Mouse (Mus musculus) kidney, postnatal 14 days (tissue): Measurements from ENCODE around the gene Ckmt2.

Experiments used
- DNase-seq: peaks from one replicate; pipeline ENCODE4 v3.0.0; 2022; ENCODE audit warnings: mixed read lengths

Ckmt2 gene

DNA sequence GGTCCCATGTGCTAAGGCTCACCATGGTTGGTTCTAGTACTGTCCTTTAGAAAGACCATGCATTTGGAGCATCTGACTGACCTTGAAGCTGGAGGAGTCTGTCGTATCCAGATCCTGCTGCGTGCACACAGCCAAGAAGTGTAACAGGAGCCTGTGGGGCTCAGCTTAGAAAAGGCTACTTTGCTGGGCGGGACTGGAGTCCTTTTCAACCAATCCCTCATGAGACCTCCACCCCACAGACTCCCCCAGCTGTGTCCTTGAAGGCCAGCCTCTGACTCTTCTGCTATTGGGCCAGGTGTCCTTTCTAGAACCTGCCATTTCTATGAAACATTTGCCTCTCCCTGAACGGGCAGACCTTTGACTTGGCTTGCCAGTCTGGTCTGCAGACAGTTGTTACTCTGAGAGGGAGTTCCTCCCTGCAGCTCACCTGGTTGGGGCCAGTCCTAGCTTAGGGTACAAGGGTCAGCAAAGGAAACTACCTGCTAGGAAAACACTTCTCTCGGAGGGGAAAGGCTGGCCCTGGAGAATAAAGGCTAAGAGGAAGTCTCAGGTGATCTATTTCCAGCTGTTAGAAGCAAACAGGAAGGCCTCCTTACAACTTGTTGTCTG, at the start of gene Ckmt2:
Ckmt2 (minus strand) TSS at position 145 of the 609 bp plus-strand sequence.
- peak; percentile 10 for DNase-seq

DNA sequence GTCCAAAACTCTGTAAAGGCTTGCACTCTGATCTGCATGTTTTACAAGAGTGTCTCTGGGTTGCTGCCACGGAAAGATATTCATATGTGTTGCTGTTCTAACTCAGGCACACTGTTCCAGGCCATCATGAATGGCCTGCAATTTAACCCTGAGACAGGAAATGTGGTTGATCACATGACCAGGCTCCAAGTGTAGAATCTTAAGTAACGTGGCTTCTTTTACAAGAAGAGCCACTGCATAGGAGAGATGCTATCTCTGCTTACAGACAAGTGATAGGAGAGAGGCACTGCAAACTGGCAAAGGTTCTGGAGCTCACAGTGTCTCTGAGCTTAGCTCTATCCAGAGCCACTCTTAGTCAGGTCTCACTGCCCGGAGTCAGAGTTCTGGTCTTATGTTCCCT, 44.3 kb upstream of the Ckmt2 start:
- no peak for DNase-seq

DNA sequence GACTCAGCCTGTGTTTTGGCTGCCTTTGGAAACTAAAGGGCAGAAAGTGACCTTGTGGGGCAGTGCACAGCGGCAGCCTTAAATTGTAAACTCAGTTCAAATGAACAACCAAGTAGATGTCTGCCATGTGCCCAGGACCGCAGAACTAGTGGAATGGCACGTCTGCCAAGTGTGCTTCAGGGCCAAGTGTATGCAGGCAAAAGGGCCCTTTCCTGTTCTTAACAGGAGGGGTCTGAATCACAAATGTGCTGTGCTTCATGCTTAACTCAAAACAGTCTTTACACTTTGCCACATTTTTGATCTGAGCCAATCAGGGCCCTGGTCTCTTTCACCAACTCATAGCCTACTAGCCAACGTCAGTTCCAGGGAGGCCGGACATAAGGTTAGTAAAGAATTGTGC, 42.1 kb upstream of the Ckmt2 start:
- no peak for DNase-seq

DNA sequence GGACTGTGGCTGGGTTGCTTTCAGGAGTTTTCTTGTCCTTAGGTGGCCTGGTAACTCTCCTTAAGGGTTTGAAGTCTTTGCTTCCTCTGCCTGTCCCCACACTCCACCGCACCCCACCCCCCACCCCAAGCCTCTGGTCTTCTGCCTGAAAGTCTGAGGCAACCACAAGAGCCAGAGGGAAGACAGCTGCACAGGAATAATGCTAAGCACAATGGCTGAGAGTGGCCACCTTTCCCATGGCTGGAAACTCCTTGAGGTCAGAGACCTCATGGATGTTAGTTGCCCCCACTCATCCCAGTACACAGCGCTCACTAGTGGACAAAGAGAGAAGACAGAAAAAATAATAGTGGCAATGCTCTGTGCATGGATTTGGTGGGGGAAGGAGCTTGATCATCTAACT, 41.1 kb upstream of the Ckmt2 start:
- no peak for DNase-seq

DNA sequence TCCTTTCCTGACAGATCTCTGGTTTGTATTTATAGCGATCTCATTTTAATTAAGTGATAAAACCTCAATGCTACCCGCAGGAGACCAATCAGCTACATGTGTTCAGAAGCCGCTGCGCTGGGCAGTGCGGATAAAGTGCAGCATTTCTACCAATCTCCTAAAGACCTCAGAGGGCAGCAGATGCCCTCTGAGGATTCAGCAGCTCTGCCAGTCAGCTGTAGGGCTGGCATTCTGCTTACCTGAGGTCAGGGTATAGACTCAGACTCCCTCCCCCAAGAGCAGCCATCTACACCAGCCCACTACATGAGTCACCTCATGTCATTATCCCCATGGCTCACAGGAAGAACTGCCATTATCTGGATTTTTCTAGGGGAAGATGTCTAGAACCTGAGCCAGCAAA, 39.6 kb upstream of the Ckmt2 start:
- DNase-seq, result no peak

DNA sequence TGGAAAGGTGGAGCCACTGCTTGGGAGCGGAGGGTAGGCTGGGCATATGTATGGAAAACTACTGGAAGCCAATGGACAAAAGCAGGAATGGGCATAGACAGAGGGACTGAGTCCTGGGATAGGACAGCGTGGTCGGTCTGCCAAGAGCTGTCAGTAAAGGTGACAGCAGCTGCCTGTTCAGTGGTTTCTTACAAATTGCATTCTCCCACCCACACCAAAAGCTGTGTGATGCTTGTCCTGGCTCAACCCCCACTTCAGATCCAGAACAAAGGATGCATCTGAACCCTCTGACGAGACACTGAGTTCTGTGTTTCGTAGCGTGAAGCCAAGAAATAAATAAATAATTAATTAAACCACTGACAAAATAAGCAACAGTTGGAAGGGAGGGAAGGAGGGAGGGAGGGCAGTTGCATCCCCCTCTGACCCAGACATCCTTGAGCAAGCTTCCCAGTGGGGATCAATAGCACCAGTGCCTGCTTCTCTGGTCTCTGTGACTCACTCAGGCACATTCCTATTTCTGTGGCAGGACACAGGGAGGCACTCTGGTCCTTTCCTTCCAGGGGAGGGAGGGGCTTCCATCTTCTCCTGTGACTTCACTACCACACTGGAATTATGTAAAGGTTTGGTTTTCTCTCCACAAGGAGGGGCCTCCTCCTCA, 39.0 kb upstream of the Ckmt2 start:
- no peak for DNase-seq

DNA sequence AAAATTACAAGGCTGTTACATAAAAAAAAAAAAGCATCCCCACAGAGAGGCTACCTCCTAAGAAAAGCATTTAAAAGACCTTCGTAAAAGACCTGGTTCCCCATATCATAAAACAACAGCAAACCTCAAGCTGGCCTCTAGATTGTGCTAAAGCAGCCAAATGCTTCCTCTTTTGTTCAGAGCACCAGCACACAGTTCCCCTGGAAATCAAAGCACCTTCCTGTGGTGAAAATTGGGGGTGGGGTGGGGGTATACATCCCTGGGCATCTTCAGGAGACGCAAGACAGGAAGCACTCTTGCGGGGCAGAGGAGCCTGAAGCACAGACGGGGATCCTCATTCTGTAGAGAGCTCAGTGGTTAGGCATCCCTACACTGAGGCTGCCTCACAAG, 38.5 kb upstream of the Ckmt2 start:
- DNase-seq, result no peak

DNA sequence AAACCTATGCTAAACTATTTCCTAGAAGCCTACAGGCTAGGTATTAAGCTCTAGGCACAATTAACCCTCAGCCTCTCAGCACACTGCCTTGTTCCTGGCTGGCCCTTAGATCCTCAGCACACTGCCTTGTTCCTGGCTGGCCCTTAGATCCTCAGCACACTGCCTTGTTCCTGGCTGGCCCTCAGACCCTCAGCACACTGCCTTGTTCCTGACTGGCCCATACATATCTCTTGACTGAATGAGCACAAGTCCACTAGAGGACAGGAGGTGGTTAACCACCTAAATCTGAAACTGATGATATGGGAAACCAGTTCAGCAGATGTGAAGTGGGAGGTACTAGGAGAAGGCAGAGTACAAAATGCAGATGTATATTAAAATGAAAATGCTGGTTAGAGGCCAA, 35.0 kb upstream of the Ckmt2 start:
- DNase-seq, result no peak

DNA sequence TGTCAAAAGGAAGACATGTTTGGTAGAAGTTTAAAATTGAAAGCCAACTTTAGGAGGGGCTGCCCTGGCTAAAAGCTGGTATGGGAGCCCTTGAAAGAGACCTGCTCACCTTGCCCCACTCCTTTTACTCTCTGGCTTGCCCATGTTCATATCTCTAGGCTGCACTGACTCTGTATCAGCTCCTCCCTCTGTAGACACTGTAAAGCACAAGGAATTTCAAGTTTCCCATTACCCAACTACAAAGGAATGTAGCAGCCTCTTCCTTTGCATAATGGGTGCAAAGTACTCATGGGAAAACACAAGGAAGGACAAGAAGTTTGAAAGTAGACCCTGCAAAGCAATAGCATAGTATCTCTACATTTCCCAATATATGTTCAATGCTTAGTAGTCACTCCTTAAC, 34.5 kb upstream of the Ckmt2 start:
- DNase-seq, result peak; percentile 9

DNA sequence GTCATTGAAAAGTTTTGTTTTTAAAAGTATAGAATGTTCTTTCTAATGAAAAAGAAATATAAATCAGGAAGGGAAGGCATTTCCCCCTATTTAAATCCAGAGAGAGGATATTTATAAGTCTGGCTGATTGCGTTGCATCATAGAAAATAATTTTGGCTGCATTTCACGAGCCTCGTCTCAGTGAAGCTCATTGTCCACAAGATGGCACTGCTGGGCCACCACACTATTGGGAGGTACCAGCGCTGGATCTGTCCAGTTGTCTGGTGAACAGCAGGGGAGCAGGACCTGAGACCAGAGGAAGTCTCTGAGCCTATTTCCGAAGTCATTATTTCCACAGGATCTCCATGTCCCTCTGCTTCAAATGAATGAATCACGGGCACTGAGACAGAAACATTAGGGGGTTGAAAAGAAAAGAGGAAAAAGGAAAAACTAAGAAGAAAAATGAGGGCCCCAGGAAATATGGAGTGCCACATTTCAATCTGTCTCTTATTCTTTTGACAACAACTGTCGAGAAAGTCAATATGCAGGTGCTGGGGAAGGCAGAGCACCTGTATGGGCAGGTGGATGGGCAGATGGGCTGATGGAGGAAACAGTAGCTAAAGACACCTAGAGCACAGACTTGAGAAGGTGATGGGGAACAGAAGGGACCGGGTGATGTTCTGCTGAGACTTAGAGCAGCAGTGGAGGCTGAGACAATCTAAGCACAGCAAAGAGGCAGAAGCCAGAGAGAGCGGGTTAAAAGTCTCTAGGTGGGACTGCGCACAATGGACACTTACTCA, 31.7 kb upstream of the Ckmt2 start:
- DNase-seq, result peak; percentile 86

DNA sequence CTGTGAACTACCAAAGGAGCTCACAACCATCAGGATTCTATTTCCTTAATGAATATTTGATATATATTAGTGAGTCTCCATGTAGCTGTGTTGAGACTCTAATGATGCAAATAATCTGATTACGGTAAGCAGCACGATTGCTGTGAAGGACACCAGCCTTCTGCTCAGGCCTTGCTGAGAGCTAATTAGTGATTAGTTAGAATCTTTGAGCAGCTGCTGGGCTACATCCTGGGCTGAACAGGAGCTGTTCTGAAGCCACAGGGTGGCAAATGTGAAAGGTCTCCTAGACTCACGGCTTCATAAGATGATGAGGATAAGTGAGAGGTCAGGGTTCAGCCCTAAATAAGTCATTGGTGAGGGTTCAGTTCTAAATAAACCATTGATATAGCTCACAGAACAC, 29.7 kb upstream of the Ckmt2 start:
- no peak for DNase-seq

DNA sequence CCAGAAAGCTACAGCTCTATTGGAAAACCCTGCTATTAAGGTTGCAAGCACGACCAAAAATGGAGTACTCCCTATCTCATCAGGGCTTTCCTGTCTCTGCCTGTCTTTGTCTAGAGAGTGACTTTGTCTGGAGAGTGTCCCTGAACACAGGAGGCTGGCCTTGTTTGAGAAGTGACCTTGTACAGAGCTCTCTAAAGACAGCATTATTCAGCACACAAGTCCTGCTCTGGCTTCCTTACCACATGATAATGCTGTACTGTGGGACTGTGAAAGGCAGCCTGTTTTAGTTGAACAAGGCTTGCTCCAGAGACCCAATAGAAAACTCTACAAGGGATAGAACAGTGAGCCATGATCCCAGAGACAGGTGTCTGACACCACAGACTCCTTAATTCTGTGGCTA, 19.8 kb upstream of the Ckmt2 start:
- DNase-seq, result no peak

DNA sequence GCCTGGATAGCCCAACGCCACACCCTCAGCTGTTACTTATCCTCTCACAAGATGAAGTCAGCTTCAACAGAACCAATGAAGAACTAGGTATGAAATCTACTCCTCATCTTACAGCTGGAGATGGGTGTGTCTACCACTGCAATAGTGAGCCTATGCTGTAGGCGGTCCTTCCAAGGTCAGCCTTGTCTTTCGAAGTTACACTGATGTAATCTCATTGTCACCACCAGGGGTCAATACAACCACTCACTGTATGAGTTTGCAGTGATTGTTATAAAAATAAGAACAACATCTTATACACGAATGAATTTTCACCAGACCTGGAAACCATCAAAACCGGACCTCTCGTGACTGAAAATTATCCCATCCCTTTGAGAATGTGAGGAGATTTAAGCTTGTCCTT, 16.4 kb upstream of the Ckmt2 start:
- no peak for DNase-seq

DNA sequence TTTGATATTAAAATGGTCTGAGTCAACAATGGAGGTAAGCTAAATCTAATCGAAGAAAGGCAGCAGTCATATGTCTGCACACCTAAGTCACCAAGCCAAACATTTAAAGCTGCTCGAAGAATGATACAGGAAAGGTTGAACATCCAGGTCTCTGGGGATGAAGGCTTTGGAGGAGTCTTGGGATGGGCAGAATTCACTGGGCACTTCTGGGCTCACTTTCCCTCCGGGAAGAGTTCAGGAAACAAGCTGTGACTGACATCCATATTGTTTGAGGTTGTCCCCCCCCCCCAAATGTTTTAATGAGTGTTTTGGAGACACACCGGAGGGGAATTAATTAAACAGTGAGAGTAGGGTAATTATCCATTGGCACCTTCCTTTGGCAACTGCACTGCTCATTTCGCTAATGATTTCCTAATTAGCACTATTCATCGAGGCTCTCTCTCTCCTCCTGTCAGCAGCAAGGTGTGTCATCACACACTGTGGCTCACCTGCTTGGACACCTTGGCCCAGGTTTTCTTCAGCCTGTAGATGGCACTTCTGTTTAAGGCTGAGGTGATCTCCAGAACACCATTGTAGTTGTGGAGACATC, 13.4 kb upstream of the Ckmt2 start:
- no peak for DNase-seq

DNA sequence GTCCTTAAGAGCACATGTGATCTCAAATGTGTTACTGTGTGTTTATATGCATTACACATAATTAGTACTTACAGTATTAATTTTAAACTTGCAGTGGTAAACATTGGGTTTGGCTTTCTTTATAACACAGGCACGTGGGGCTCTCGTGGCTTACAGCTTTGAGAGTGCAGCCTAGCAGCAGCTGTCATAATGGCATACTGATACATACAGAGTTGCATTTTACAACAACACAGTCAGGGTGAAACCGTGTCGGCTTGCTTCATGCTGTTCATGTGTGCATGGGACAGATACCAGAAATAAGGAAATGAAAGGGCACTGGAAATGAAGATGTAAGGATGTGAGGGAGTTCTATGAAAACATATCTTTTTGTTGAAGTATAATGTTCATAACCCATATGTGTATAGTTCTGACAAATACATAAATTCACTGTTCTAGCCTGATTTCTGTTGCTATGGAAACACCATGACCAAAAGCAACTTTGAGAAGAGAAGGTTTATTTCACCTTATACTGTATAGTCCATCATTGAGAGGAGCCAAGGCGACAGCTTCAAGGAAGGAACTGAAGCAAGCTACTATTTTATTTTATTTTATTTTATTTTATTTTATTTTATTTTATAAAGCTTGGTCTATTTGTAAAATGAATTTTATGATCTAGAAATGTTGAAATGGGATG, 8.2 kb upstream of the Ckmt2 start:
- DNase-seq, result no peak

DNA sequence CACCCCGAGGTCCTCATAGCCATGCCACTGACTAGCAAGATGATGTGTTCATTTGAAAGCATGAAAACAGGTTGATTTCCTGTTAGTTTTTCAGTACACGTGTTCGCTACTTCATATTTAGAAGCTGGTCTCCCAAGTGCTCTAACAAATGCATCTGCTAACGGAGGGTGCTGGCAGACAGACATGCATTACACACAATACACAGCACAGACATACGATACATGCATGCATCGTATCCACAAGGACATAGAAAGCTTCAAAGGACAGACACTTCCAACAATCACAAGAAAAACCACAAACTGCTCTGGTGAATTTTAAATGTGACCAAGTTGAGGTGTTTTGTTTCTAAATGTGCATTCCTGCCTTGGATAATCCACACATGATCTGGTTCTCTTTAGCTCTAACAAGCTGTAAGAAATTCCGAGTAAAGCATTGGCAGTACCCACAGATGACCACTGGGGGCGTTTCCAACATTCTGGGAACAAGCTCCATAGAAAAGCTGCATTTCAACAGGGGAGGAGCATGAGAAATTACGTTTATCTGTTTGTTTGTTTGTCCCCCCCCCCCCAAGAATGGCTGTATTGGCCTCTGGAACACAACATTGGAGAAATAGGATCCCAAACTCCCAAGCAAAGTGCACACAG, 5.3 kb upstream of the Ckmt2 start:
- DNase-seq, result peak; percentile 42

DNA sequence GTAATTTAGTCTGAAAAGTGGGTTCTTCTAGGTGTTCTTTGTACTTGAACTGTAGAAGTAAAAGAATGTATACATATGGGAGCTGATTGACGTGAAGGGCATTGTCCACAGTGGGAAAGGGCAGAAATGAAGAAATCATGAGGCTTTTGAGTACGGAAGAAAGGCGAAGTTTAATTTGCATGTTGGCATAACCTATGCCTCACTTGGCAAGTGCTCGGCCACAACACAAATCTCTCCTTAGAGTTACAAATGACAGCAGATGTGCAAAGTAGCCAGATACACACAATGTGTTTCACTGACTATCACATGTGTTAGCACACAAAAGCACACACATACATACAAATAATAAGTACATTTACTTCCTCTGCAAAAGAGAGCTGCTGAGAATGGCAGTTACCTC, 3.6 kb upstream of the Ckmt2 start:
- DNase-seq, result no peak

DNA sequence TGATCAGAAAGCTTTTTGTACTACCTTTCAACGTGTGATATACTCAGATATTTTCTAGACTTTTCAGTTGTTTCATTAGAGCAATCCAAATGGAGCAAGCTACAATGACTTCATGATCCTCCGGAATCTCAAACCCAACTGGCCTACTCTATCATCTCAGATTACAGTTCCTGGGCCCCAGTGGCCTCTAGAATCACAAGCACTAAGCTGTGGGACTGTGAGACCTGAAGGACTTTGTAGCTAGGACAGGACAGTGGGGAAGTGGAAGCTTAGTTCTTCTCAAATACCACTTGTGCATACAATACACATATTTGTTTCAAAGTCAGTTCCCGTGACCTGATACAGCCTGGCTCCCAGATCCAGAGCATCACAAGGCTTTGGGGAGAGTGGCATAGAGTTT, 1.3 kb upstream of the Ckmt2 start:
- no peak for DNase-seq

DNA sequence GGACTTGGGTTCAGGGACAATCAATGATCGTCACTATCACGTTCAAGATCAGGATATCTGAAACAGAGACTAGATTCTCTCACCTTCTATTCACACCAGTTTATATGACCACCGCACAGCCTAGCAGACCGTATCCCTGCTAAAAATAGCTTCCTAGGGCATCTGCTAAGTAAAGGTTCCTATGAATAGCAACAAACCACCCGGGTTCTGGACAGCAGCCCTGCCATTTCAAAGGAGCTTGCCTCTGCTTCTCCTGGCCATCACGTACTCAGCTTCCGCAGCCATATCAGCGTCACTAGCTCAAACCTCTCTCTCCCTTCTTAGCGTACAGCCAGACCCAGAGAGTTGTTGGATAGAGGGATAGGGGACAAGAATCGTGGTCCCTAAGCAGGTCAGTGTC, 665 bp upstream of the Ckmt2 start:
- no peak for DNase-seq

DNA sequence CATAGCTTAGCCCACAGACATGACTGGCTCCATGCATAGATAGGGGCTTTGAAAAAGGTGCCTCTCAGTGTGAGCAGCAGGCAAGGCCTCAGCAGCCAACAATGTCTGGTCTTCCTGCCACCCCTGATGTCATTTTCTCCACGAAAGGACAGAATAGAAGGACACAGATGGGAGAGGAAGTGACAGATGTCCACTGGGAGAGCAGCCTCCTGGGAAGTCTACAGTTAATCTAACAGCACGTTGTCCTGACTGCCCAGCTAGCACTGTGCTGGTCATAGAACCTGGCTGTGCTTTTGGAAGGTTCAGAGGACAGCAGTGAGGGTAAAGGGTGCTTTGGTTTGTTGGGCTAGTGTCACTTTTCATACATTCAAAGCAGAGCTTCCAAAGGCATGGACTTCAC, 1.1 kb downstream of the Ckmt2 start:
- no peak for DNase-seq

DNA sequence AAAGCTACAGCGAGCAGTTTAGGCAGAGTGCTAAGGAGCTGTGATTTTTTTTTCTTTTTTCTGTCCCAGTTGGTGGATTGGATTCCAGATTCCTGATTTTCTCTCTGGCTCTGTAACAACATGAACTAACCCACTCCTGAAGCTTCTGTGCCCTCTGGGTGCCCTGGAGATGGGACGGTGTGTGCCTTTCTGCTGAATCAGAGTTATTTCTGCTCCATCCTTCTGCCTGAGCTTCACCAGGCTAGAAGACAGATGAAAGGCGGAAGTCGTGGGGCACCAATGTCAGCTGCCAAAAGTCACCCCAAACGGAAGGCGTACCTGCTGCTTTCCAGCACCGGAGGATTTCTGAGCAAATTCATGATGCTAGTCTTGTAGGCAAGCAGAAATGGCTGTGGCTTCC, 2.1 kb downstream of the Ckmt2 start:
- DNase-seq, result no peak

DNA sequence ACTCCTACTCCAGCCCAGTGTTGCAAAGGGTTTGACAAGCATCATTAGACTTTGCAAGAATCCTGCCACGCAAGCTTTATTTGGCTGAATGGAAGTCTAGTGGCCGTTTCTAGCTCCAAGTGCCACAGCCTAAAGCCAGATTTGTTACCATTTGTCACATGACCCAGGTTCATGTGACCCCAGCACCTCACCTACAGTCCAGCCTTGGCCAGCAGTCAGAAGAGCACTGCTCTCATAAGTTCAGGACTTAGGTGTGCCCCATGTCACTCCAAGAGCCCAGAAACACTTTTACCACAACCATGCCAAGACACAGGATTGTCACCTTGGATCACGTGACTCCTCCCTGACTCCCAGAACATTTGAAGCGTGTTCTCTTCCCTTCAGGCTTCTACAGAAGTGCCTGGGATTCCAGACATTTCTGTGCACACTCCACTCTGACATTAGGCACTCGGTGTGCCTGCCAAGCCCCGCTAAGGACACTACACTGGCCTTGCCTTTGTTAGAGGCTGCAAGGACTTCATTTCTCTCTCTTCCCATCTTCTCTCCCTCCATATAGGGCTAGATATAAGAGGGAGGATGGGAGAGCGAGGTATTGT, 2.9 kb downstream of the Ckmt2 start:
- DNase-seq, result peak; percentile 3

DNA sequence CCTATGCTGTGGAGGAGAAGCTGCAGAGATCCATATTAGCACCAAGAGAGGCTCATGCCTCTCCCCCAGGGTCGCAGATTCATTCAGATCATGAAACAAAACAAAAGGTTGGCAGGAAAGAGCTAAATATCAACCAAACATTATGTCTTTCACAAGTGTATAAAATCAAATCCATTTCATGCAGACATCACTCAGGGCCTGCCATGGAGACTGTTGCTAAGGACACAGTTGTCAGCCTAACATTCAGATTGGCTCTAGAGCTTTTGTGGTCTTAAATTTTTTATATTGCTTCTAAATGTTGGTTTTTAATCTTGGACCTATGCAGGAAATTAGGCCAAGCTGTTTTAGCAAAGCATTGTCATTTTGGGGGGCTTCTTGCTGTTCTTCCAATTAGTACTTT, 8.1 kb downstream of the Ckmt2 start:
- no peak for DNase-seq
